Mouse (Mus musculus): ENCODE data around the gene Mta3. TPM values are rescaled to one million over a fixed set of nuclear protein-coding genes. Genes with fewer than 3 reads are reported as not detected.

The Mta3 gene
- polyA plus RNA-seq, 1 experiment: 40.1 TPM

DNA sequence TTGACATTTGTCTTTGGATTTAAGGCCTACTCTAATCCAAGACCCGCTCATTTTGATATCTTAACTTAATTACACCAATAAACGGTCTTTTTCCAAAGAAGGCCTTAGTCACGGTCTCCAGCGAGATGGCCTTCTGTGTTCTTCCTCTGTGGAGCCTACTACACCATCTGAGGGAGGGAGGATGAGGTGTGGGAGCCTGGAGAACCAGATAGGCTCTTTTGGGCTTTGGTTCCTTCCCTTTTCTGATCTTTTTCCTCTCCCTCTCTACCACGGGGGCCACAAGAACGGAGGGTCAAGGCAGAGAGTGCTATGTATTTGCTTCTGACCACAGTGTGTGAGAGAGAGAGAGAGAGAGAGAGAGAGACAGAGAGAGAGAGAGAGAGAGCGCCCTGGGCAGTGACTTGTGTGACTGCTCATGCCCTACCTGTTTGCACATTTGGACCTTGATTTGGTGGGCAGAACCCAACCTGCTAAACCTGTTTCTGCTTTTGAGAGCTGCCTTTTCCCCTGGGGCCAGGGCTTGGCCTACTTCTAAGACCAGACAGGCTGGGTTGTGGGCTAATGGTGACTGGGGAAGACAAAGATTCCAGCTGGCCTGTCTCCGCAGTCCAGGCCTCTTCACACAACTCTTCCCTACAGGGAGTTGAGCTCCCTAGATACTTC is 6.8 kb upstream of the Mta3 start:
- TF ChIP-seq CTCF (IDR thresholded peaks at IDR 0.05; ENCODE audit: extremely low read depth, insufficient read length, insufficient replicate concordance, low read depth, low read length): no peak
- TF ChIP-seq POLR2A (IDR thresholded peaks at IDR 0.05; ENCODE audit: low read depth, low read length): no peak
- WGBS: 26% methylated on average over 8 of the region's 8 CpGs
- peak overlapping the region; percentile 20; the same call in 1 of the 2 replicates for H3K27ac ChIP-seq (ENCODE audit: insufficient read depth, low read depth, low read length)
- no peaks in the 10 kb centered on the region for H3K36me3 ChIP-seq (ENCODE audit: control insufficient read depth, insufficient read depth, low read length)
- no peaks in the 10 kb centered on the region for H3K27me3 ChIP-seq (ENCODE audit: control insufficient read depth, insufficient read depth, low read length)
- H3K4me3 ChIP-seq (ENCODE audit: low read depth, low read length): no peak overlapping the region
- peaks cover 11% of the 10 kb centered on the region; the same call in 1 of the 2 replicates for H3K4me1 ChIP-seq (ENCODE audit: control insufficient read depth, insufficient read depth, insufficient read length, low read length)

DNA sequence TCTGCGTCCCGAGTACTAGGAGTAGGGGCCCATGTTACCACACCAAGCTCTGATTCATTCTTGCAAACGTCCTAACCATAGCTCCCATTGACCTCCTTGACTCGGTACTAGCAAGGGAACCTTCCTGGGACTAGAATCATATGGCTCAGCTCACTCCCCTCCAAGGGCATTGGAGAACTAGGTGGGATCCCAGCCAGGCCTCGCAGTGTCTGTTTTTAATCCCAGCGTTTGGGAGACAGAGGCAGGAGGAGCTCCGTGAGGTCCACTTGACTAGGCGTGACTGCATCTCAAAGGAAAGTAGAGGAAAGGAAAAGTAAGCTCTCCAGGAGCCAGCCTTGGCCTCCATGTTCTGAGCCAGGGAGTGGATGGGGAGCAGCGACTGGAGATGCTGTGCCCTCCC is 5.8 kb upstream of the Mta3 start:
- Histone ChIP-seq H3K27me3 (ENCODE audit: control insufficient read depth, insufficient read depth, low read length) (no peaks in the 10 kb centered on the region), H3K36me3 (ENCODE audit: control insufficient read depth, insufficient read depth, low read length) (no peaks in the 10 kb centered on the region), H3K27ac (ENCODE audit: insufficient read depth, low read depth, low read length) (no peak overlapping the region), H3K4me3 (ENCODE audit: low read depth, low read length) (no peak overlapping the region), H3K4me1 (ENCODE audit: control insufficient read depth, insufficient read depth, insufficient read length, low read length) (peaks cover 11% of the 10 kb centered on the region; the same call in 1 of the 2 replicates)
- TF ChIP-seq POLR2A (IDR thresholded peaks at IDR 0.05; ENCODE audit: low read depth, low read length) (no peak), CTCF (IDR thresholded peaks at IDR 0.05; ENCODE audit: extremely low read depth, insufficient read length, insufficient replicate concordance, low read depth, low read length) (no peak)
- 86% methylated on average over 9 of the region's 9 CpGs for WGBS

DNA sequence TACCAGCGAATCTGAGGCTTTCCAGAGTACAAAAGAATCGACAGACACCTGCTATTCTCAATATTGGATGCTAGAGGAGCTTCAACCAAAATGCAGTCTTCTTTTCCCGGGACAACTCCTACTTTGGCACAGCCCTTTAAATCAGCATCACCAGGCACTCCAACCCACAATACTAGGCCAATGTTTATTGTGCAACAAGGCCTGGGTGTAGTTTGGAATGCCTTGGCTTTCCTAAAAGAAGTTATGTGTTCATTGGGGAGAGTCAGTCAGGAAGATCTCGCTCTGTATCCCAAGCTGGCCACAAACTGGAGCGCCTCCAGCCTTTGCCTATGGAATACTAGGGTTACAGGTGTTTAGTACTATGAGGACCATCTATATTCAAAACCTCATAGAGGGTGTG is 1.5 kb upstream of the Mta3 start:
- H3K27ac ChIP-seq (ENCODE audit: insufficient read depth, low read depth, low read length): peak overlapping the region; percentile 41; the same call in 1 of the 2 replicates
- H3K27me3 ChIP-seq (ENCODE audit: control insufficient read depth, insufficient read depth, low read length): no peaks in the 10 kb centered on the region
- no peak overlapping the region for H3K4me3 ChIP-seq (ENCODE audit: low read depth, low read length)
- H3K4me1 ChIP-seq (ENCODE audit: control insufficient read depth, insufficient read depth, insufficient read length, low read length): peaks cover 21% of the 10 kb centered on the region
- TF ChIP-seq CTCF (IDR thresholded peaks at IDR 0.05; ENCODE audit: extremely low read depth, insufficient read length, insufficient replicate concordance, low read depth, low read length): no peak
- no peak for TF ChIP-seq POLR2A (IDR thresholded peaks at IDR 0.05; ENCODE audit: low read depth, low read length)
- 90% methylated on average over 5 of the region's 5 CpGs for WGBS
- H3K36me3 ChIP-seq (ENCODE audit: control insufficient read depth, insufficient read depth, low read length): no peaks in the 10 kb centered on the region

DNA sequence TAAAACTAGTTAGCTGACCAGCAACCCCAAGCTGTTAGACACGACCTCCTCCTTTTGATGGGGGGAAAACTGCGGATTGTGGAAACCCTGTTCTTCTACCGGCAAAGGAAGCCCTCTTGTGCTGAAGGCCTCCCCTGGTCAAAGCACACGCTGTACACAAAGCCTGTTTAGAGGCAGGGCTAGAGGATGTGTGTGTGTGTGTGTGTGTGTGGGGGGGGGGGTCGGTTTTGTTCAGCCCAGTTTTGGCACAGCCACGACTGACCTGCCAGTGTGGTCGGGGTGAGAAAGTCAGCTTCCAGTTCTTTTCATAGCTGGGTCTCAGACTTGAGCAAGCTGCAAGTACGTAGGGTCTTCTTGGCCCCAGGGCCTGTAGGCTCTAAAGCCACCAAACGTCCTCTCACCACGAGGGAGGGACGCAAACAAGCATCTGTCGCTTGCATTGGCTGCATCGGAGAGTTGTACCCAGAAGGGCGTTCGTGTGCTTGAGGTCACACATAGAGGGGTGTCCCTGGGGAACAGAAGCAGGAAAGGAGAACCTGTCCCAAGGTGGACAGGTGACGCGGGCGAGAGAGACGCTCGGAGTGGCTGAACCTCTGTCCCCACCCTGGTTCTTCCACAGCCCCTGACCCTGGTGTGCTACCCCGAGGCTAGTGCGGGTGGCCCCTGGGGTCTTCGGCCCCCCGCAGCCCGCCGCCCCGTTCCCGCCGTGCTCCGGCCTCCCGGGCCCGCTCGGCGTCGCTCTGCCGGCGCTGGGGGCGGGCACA is 429 bp upstream of the Mta3 start:
- 6% methylated on average over 38 of the region's 38 CpGs for WGBS
- H3K4me1 ChIP-seq (ENCODE audit: control insufficient read depth, insufficient read depth, insufficient read length, low read length): peaks cover 15% of the 10 kb centered on the region

DNA sequence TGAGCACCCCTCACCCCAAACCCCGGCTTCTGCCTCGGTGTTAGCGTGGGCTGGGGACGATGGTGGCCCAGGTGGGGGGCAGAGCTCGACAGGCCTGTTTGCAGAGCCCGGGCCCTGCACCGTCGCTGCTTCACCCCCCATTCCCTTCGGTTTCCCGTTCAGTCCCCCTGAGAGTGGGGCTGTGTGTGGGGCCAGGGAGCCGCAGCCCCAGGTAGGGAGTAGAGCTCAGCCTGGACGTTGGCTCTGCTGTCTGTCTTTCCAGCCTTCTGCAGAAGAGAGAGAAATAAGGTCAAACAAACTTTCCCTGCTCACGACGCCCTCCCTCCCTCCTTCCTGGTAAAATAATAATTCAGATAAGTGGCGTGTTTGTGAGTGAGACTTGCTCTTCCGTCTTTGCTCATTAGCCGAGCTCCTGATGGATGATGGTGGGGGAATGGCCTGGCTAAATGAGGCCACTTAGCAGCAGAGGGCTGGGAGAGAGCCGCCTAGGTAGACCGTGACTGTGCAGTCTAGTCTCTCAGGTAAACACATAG is 697 bp downstream of the Mta3 start:
- TF ChIP-seq CTCF (IDR thresholded peaks at IDR 0.05; ENCODE audit: extremely low read depth, insufficient read length, insufficient replicate concordance, low read depth, low read length) (no peak), POLR2A (IDR thresholded peaks at IDR 0.05; ENCODE audit: low read depth, low read length) (peak; percentile 42; the same call in 1 of the 2 replicates)
- peak overlapping the region; percentile 86 for H3K4me3 ChIP-seq (ENCODE audit: low read depth, low read length)
- H3K36me3 ChIP-seq (ENCODE audit: control insufficient read depth, insufficient read depth, low read length): peaks cover 3% of the 10 kb centered on the region
- no peaks in the 10 kb centered on the region for H3K27me3 ChIP-seq (ENCODE audit: control insufficient read depth, insufficient read depth, low read length)
- peaks cover 15% of the 10 kb centered on the region for H3K4me1 ChIP-seq (ENCODE audit: control insufficient read depth, insufficient read depth, insufficient read length, low read length)
- 1% methylated on average over 19 of the region's 19 CpGs for WGBS
- peak overlapping the region; percentile 97 for H3K27ac ChIP-seq (ENCODE audit: insufficient read depth, low read depth, low read length)

More for the DNA sequence above, 429 bp upstream of the Mta3 start:
- Histone ChIP-seq H3K27ac (ENCODE audit: insufficient read depth, low read depth, low read length) (peak overlapping the region; percentile 51), H3K4me3 (ENCODE audit: low read depth, low read length) (peak overlapping the region; percentile 86), H3K36me3 (ENCODE audit: control insufficient read depth, insufficient read depth, low read length) (peaks cover 3% of the 10 kb centered on the region), H3K27me3 (ENCODE audit: control insufficient read depth, insufficient read depth, low read length) (no peaks in the 10 kb centered on the region)
- no peak for TF ChIP-seq POLR2A (IDR thresholded peaks at IDR 0.05; ENCODE audit: low read depth, low read length)
- no peak for TF ChIP-seq CTCF (IDR thresholded peaks at IDR 0.05; ENCODE audit: extremely low read depth, insufficient read length, insufficient replicate concordance, low read depth, low read length)

DNA sequence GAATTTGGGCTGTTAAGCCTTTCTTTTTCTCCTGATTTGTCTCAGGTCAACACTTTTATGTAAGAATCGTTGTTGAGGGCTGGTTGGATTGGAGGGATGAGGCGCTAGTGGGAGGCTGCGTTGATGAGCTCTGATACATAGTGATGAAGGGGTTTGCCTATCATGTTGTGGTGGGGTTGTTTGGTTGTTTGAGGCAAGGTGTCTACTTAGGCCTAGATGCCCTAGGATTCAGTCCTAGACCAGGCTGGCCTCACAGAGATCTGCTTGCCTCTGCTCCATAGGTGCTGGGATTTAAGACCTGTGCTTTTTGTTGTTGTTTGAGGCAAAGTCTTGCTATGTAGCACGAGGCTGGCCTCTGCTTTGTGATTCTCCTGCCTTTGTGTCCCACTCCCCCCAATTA is 1.4 kb downstream of the Mta3 start:
- Histone ChIP-seq H3K36me3 (ENCODE audit: control insufficient read depth, insufficient read depth, low read length) (peaks cover 4% of the 10 kb centered on the region), H3K4me3 (ENCODE audit: low read depth, low read length) (peak overlapping the region; percentile 5; the same call in 1 of the 2 replicates), H3K27ac (ENCODE audit: insufficient read depth, low read depth, low read length) (peak overlapping the region; percentile 97), H3K27me3 (ENCODE audit: control insufficient read depth, insufficient read depth, low read length) (no peaks in the 10 kb centered on the region), H3K4me1 (ENCODE audit: control insufficient read depth, insufficient read depth, insufficient read length, low read length) (peaks cover 15% of the 10 kb centered on the region)
- TF ChIP-seq CTCF (IDR thresholded peaks at IDR 0.05; ENCODE audit: extremely low read depth, insufficient read length, insufficient replicate concordance, low read depth, low read length): no peak
- TF ChIP-seq POLR2A (IDR thresholded peaks at IDR 0.05; ENCODE audit: low read depth, low read length): no peak
- 77% methylated on average over 4 of the region's 4 CpGs for WGBS

DNA sequence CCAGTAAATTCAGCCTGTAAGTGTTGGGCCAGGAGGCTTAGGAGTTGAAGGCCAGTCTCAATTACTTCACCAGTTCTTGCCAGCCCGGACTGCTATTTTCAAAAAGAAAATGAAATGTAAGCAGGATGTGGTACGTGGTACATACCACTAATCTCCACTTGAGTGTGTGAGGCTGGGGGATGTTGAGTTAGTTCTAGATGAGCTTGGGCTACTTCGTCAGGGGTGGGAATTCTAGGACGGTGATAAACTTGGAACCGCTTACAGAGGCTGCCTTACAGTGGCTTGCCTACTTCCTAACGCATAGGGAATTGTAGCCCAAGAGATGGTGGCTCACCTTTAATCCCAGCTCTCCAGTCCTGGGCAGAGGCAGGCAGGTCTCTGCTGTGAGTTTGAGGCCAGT is 1.9 kb downstream of the Mta3 start:
- peak overlapping the region; percentile 60 for H3K27ac ChIP-seq (ENCODE audit: insufficient read depth, low read depth, low read length)
- peaks cover 6% of the 10 kb centered on the region for H3K36me3 ChIP-seq (ENCODE audit: control insufficient read depth, insufficient read depth, low read length)
- H3K4me3 ChIP-seq (ENCODE audit: low read depth, low read length): peak overlapping the region; percentile 22
- TF ChIP-seq CTCF (IDR thresholded peaks at IDR 0.05; ENCODE audit: extremely low read depth, insufficient read length, insufficient replicate concordance, low read depth, low read length) (no peak), POLR2A (IDR thresholded peaks at IDR 0.05; ENCODE audit: low read depth, low read length) (no peak)
- 81% methylated on average over 6 of the region's 6 CpGs for WGBS
- H3K4me1 ChIP-seq (ENCODE audit: control insufficient read depth, insufficient read depth, insufficient read length, low read length): peaks cover 15% of the 10 kb centered on the region
- H3K27me3 ChIP-seq (ENCODE audit: control insufficient read depth, insufficient read depth, low read length): no peaks in the 10 kb centered on the region
